Mouse (Mus musculus) gastrocnemius, adult 18-20 months (tissue): ENCODE data around the gene Fah. TPM values are rescaled to one million over a fixed set of nuclear protein-coding genes. Genes with fewer than 3 reads are reported as not detected.

Source experiments
- total RNA-seq, 2 experiments: library from RNA; stranded (reverse); gene quantifications; 2 replicates each; pipeline ENCODE4 v1.2.3; 2021

Gene Fah
- total RNA-seq, 2 experiments from 2014 or later: 1.8 to 3.0 TPM

Other genes starting within 250 kb of the Fah start
- gene Arnt2, start 196.5 kb downstream of the Fah start, total RNA-seq: 1 to 10 TPM in 1 of 2 experiments, under 1 TPM in 1; 0.48 to 1.2 TPM
- under 1 TPM; 0.18 to 0.19 TPM for gene Gm2115, start 77.8 kb downstream of the Fah start, total RNA-seq
- gene Zfand6, start 83.2 kb upstream of the Fah start, total RNA-seq: 100 to 1,000 TPM; 103 to 104 TPM
- gene Olfr291, start 246.8 kb upstream of the Fah start, total RNA-seq: not detected